Mouse (Mus musculus): ENCODE data around the gene Ctnna3. TPM values are rescaled to one million over a fixed set of nuclear protein-coding genes. Genes with fewer than 3 reads are reported as not detected.

The Ctnna3 gene
- polyA plus RNA-seq, 1 experiment from 2014 or later, result not detected

GRCm38 (mm10) chr10:63886449-63887088 lies 456.7 kb downstream of the Ctnna3 start:
- Histone ChIP-seq H3K9me3 (ENCODE audit: low read length) (peaks cover 3% of the 10 kb centered on the region; the same call in 1 of the 2 replicates), H3K27ac (ENCODE audit: low read depth) (no peak overlapping the region), H3K4me3 (ENCODE audit: low read depth, low read length) (no peak overlapping the region), H3K36me3 (replicated peaks; ENCODE audit: insufficient read depth, low read length) (no peaks in the 10 kb centered on the region), H3K4me1 (ENCODE audit: insufficient read depth) (no peaks in the 10 kb centered on the region), H3K4me2 (ENCODE audit: low read depth, low read length) (no peak overlapping the region), H3K9ac (replicated peaks) (no peak overlapping the region), H3K27me3 (ENCODE audit: insufficient read depth, low read length) (no peaks in the 10 kb centered on the region)
- DNase-seq, result no peak
- 72% methylated on average over 23 of the region's 23 CpGs for WGBS (ENCODE audit: insufficient replicate concordance)
- TF ChIP-seq CTCF (IDR thresholded peaks at IDR 0.05; ENCODE audit: low read depth) (no peak), EP300 (IDR thresholded peaks at IDR 0.05; ENCODE audit: low read depth) (no peak)
- ATAC-seq, result no peak

- WGBS (ENCODE audit: insufficient replicate concordance), result 83% methylated on average over 5 of the region's 5 CpGs
- no peak for ATAC-seq
These were observed 464.7 kb downstream of the Ctnna3 start for GRCm38 (mm10) chr10:63894612-63895011.

GRCm38 (mm10) chr10:63899891-63900290 lies 470.0 kb downstream of the Ctnna3 start:
- H3K4me1 ChIP-seq (ENCODE audit: insufficient read depth), result no peaks in the 10 kb centered on the region
- H3K4me2 ChIP-seq (ENCODE audit: low read depth, low read length), result no peak overlapping the region
- H3K9ac ChIP-seq (replicated peaks), result no peak overlapping the region
- no peak for TF ChIP-seq CTCF (IDR thresholded peaks at IDR 0.05; ENCODE audit: low read depth)
- no peak for TF ChIP-seq EP300 (IDR thresholded peaks at IDR 0.05; ENCODE audit: low read depth)
- no peaks in the 10 kb centered on the region for H3K27me3 ChIP-seq (ENCODE audit: insufficient read depth, low read length)
- H3K36me3 ChIP-seq (replicated peaks; ENCODE audit: insufficient read depth, low read length), result no peaks in the 10 kb centered on the region
- ATAC-seq (no peak), DNase-seq (no peak)
- H3K4me3 ChIP-seq (ENCODE audit: low read depth, low read length), result no peak overlapping the region
- no peak overlapping the region for H3K27ac ChIP-seq (ENCODE audit: low read depth)
- no peaks in the 10 kb centered on the region for H3K9me3 ChIP-seq (ENCODE audit: low read length)

More at GRCm38 (mm10) chr10:63894612-63895011, 464.7 kb downstream of the Ctnna3 start:
- TF ChIP-seq EP300 (IDR thresholded peaks at IDR 0.05; ENCODE audit: low read depth), result no peak
- Histone ChIP-seq H3K36me3 (replicated peaks; ENCODE audit: insufficient read depth, low read length) (no peaks in the 10 kb centered on the region), H3K27me3 (ENCODE audit: insufficient read depth, low read length) (no peaks in the 10 kb centered on the region), H3K9me3 (ENCODE audit: low read length) (no peaks in the 10 kb centered on the region), H3K27ac (ENCODE audit: low read depth) (no peak overlapping the region), H3K4me3 (ENCODE audit: low read depth, low read length) (no peak overlapping the region), H3K4me2 (ENCODE audit: low read depth, low read length) (no peak overlapping the region), H3K4me1 (ENCODE audit: insufficient read depth) (no peaks in the 10 kb centered on the region), H3K9ac (replicated peaks) (no peak overlapping the region)
- no peak for DNase-seq

- H3K27me3 ChIP-seq (ENCODE audit: insufficient read depth, low read length), result no peaks in the 10 kb centered on the region
- no peaks in the 10 kb centered on the region for H3K4me1 ChIP-seq (ENCODE audit: insufficient read depth)
- H3K4me3 ChIP-seq (ENCODE audit: low read depth, low read length), result no peak overlapping the region
- no peaks in the 10 kb centered on the region for H3K36me3 ChIP-seq (replicated peaks; ENCODE audit: insufficient read depth, low read length)
- no peak overlapping the region for H3K4me2 ChIP-seq (ENCODE audit: low read depth, low read length)
- H3K9ac ChIP-seq (replicated peaks), result no peak overlapping the region
- no peak overlapping the region for H3K27ac ChIP-seq (ENCODE audit: low read depth)
- DNase-seq (no peak), ATAC-seq (no peak)
- no peaks in the 10 kb centered on the region for H3K9me3 ChIP-seq (ENCODE audit: low read length)
- TF ChIP-seq EP300 (IDR thresholded peaks at IDR 0.05; ENCODE audit: low read depth) (no peak), CTCF (IDR thresholded peaks at IDR 0.05; ENCODE audit: low read depth) (no peak)
These were observed 479.0 kb downstream of the Ctnna3 start for GRCm38 (mm10) chr10:63908878-63909277.

GRCm38 (mm10) chr10:63927334-63927733 lies 497.4 kb downstream of the Ctnna3 start, which contains the start of gene Gm10118:
TSS of gene Gm10118 (minus strand) at chr10:63927434.
- Histone ChIP-seq H3K27me3 (ENCODE audit: insufficient read depth, low read length) (no peaks in the 10 kb centered on the region), H3K4me2 (ENCODE audit: low read depth, low read length) (no peak within 1 kb of the TSS), H3K9me3 (ENCODE audit: low read length) (no peaks in the 10 kb centered on the region), H3K27ac (ENCODE audit: low read depth) (no peak within 1 kb of the TSS), H3K4me3 (ENCODE audit: low read depth, low read length) (no peak within 1 kb of the TSS), H3K9ac (replicated peaks) (no peak within 1 kb of the TSS), H3K4me1 (ENCODE audit: insufficient read depth) (no peaks in the 10 kb centered on the region), H3K36me3 (replicated peaks; ENCODE audit: insufficient read depth, low read length) (no peaks in the 10 kb centered on the region)
- DNase-seq, result no peak
- ATAC-seq, result no peak
- no peak for TF ChIP-seq EP300 (IDR thresholded peaks at IDR 0.05; ENCODE audit: low read depth)

- no peak for DNase-seq
- 62% methylated on average over 5 of the region's 5 CpGs for WGBS (ENCODE audit: insufficient replicate concordance)
- Histone ChIP-seq H3K4me1 (ENCODE audit: insufficient read depth) (no peaks in the 10 kb centered on the region), H3K4me3 (ENCODE audit: low read depth, low read length) (no peak overlapping the region), H3K4me2 (ENCODE audit: low read depth, low read length) (no peak overlapping the region), H3K27ac (ENCODE audit: low read depth) (no peak overlapping the region), H3K9me3 (ENCODE audit: low read length) (no peaks in the 10 kb centered on the region), H3K27me3 (ENCODE audit: insufficient read depth, low read length) (no peaks in the 10 kb centered on the region), H3K36me3 (replicated peaks; ENCODE audit: insufficient read depth, low read length) (no peaks in the 10 kb centered on the region), H3K9ac (replicated peaks) (no peak overlapping the region)
- TF ChIP-seq CTCF (IDR thresholded peaks at IDR 0.05; ENCODE audit: low read depth), result no peak
- no peak for TF ChIP-seq EP300 (IDR thresholded peaks at IDR 0.05; ENCODE audit: low read depth)
- ATAC-seq, result no peak
These were observed 504.0 kb downstream of the Ctnna3 start for GRCm38 (mm10) chr10:63933946-63934345.

- H3K4me1 ChIP-seq (ENCODE audit: insufficient read depth), result no peaks in the 10 kb centered on the region
- no peak overlapping the region for H3K4me3 ChIP-seq (ENCODE audit: low read depth, low read length)
- no peak overlapping the region for H3K4me2 ChIP-seq (ENCODE audit: low read depth, low read length)
- H3K27ac ChIP-seq (ENCODE audit: low read depth), result no peak overlapping the region
- no peak for ATAC-seq
- DNase-seq, result no peak
- H3K9ac ChIP-seq (replicated peaks), result no peak overlapping the region
- TF ChIP-seq EP300 (IDR thresholded peaks at IDR 0.05; ENCODE audit: low read depth) (no peak), CTCF (IDR thresholded peaks at IDR 0.05; ENCODE audit: low read depth) (no peak)
- H3K36me3 ChIP-seq (replicated peaks; ENCODE audit: insufficient read depth, low read length), result no peaks in the 10 kb centered on the region
- H3K27me3 ChIP-seq (ENCODE audit: insufficient read depth, low read length), result no peaks in the 10 kb centered on the region
- H3K9me3 ChIP-seq (ENCODE audit: low read length), result no peaks in the 10 kb centered on the region
- 77% methylated on average over 3 of the region's 3 CpGs for WGBS (ENCODE audit: insufficient replicate concordance)
These were observed 515.6 kb downstream of the Ctnna3 start for GRCm38 (mm10) chr10:63945534-63945933.

Data from liver, postnatal 0 days (tissue).